Mouse (Mus musculus): ENCODE measurements around the gene Eea1.
"Not testable (repeated sequence)": the region's sequence is repeated elsewhere in the genome, so short reads cannot be mapped to it uniquely, and the experiment has no call there.

The Eea1 gene

GRCm38 (mm10) chr10:95940046-95940900, at the start of gene Eea1:
Gene Eea1, plus strand, starts transcription at chr10:95940650.
- peak; percentile 97 for DNase-seq (ENCODE audit: low read depth, low spot score)

GRCm38 (mm10) chr10:95891214-95891960, 49.1 kb upstream of the Eea1 start:
- DNase-seq (ENCODE audit: low read depth, low spot score) = no peak

- DNase-seq (ENCODE audit: low read depth, low spot score) = no peak
Measured at GRCm38 (mm10) chr10:95892132-95892531, 48.3 kb upstream of the Eea1 start.

GRCm38 (mm10) chr10:95893291-95893932, 47.0 kb upstream of the Eea1 start:
- peak; percentile 12 for DNase-seq (ENCODE audit: low read depth, low spot score)

GRCm38 (mm10) chr10:95894036-95894855, 46.2 kb upstream of the Eea1 start:
- DNase-seq (ENCODE audit: low read depth, low spot score) = peak; percentile 24

- peak; percentile 88 for DNase-seq (ENCODE audit: low read depth, low spot score)
Measured at GRCm38 (mm10) chr10:95894856-95895386, 45.5 kb upstream of the Eea1 start.

- peak; percentile 62 for DNase-seq (ENCODE audit: low read depth, low spot score)
Measured at GRCm38 (mm10) chr10:95898471-95899154, 41.8 kb upstream of the Eea1 start.

- DNase-seq (ENCODE audit: low read depth, low spot score) = peak; percentile 62
Measured at GRCm38 (mm10) chr10:95904668-95905067, 35.8 kb upstream of the Eea1 start.

GRCm38 (mm10) chr10:95909246-95909909, 31.1 kb upstream of the Eea1 start:
- DNase-seq (ENCODE audit: low read depth, low spot score) = peak; percentile 50

- DNase-seq (ENCODE audit: low read depth, low spot score) = peak; percentile 55
Measured at GRCm38 (mm10) chr10:95911016-95911415, 29.4 kb upstream of the Eea1 start.

- DNase-seq (ENCODE audit: low read depth, low spot score) = no peak
Measured at GRCm38 (mm10) chr10:95914434-95915174, 25.8 kb upstream of the Eea1 start.

GRCm38 (mm10) chr10:95918716-95919115, 21.7 kb upstream of the Eea1 start:
- no peak for DNase-seq (ENCODE audit: low read depth, low spot score)

- peak; percentile 68 for DNase-seq (ENCODE audit: low read depth, low spot score)
Measured at GRCm38 (mm10) chr10:95923263-95924217, 16.9 kb upstream of the Eea1 start.

GRCm38 (mm10) chr10:95933631-95934030, 6.8 kb upstream of the Eea1 start:
- DNase-seq (ENCODE audit: low read depth, low spot score) = not testable (repeated sequence)

- DNase-seq (ENCODE audit: low read depth, low spot score) = peak; percentile 72
Measured at GRCm38 (mm10) chr10:95940901-95941767, 684 bp downstream of the Eea1 start.

- DNase-seq (ENCODE audit: low read depth, low spot score) = peak; percentile 26
Measured at GRCm38 (mm10) chr10:95941768-95942425, 1.4 kb downstream of the Eea1 start.
